Mouse (Mus musculus) hindbrain, embryonic 16.5 days (tissue): Measurements from ENCODE around the gene Crocc2. TPM values are rescaled to one million over a fixed set of nuclear protein-coding genes. Genes with fewer than 3 reads are reported as not detected.
"Not testable (repeated sequence)": the region's sequence is repeated elsewhere in the genome, so short reads cannot be mapped to it uniquely, and the experiment has no call there.

Source experiments
- ATAC-seq: fragments of 200-750 bp; cut with Nextera tagmentation; 2 replicates; pipeline ENCODE4 v1.8.0; 2017; ENCODE audit warnings: moderate TSS enrichment, moderate library complexity
- H3K27ac ChIP-seq: fragments of 300-500 bp; sonication (generic); 2 replicates; pipeline ENCODE4 v1.5.1; 2014; ENCODE audit warnings: low read depth, mild to moderate bottlenecking, control low read depth, low read length, moderate library complexity
- H3K27me3 ChIP-seq: fragments of 300-500 bp; sonication (generic); replicated peaks from 2 replicates; pipeline ENCODE4 v1.6.1; 2014; ENCODE audit warnings: low read length; ENCODE audit not compliant: control insufficient read depth, insufficient read depth
- H3K36me3 ChIP-seq: fragments of 300-500 bp; sonication (generic); 2 replicates; pipeline ENCODE4 v1.6.1; 2014; ENCODE audit warnings: mild to moderate bottlenecking, low read length, moderate library complexity, mixed read lengths; ENCODE audit not compliant: control insufficient read depth, insufficient read depth
- H3K4me1 ChIP-seq: fragments of 300-500 bp; sonication (generic); 2 replicates; pipeline ENCODE4 v1.6.1; 2014; ENCODE audit warnings: low read depth, low read length; ENCODE audit not compliant: control insufficient read depth, insufficient read depth
- H3K4me2 ChIP-seq: fragments of 300-500 bp; sonication (generic); 2 replicates; pipeline ENCODE4 v1.6.1; 2014; ENCODE audit warnings: mild to moderate bottlenecking, low read length, control low read depth, moderate library complexity
- H3K4me3 ChIP-seq: fragments of 300-500 bp; sonication (generic); 2 replicates; pipeline ENCODE4 v1.5.1; 2014; ENCODE audit warnings: mild to moderate bottlenecking, low read length, control low read depth, moderate library complexity
- H3K9ac ChIP-seq: fragments of 300-500 bp; sonication (generic); 2 replicates; pipeline ENCODE4 v1.6.1; 2014; ENCODE audit warnings: low read depth, mild to moderate bottlenecking, control low read depth, low read length, moderate library complexity
- H3K9me3 ChIP-seq: fragments of 300-500 bp; sonication (generic); 2 replicates; pipeline ENCODE4 v1.6.1; 2014; ENCODE audit warnings: mild to moderate bottlenecking, low read length, moderate library complexity; ENCODE audit not compliant: control insufficient read depth
- WGBS: fragments of 180-500 bp; shearing (Covaris S2); extraction: QIAGEN DNeasy Blood & Tissue Kit; methylation state at CpG from one replicate; pipeline ENCODE4 v1.1.7; 2014; 5-methylcytosine and 5-hydroxymethylcytosine counted together
- polyA plus RNA-seq: library from polyadenylated mRNA; unstranded; fragments of >200 nt; fragmentation: Nextera tagmentation; extraction: Ambion mirVana; gene quantifications from 2 replicates; pipeline ENCODE4 v1.2.1, GENCODE M21; 2015

The Crocc2 gene
- polyA plus RNA-seq, 1 experiment from 2014 or later: 0.43 TPM

DNA sequence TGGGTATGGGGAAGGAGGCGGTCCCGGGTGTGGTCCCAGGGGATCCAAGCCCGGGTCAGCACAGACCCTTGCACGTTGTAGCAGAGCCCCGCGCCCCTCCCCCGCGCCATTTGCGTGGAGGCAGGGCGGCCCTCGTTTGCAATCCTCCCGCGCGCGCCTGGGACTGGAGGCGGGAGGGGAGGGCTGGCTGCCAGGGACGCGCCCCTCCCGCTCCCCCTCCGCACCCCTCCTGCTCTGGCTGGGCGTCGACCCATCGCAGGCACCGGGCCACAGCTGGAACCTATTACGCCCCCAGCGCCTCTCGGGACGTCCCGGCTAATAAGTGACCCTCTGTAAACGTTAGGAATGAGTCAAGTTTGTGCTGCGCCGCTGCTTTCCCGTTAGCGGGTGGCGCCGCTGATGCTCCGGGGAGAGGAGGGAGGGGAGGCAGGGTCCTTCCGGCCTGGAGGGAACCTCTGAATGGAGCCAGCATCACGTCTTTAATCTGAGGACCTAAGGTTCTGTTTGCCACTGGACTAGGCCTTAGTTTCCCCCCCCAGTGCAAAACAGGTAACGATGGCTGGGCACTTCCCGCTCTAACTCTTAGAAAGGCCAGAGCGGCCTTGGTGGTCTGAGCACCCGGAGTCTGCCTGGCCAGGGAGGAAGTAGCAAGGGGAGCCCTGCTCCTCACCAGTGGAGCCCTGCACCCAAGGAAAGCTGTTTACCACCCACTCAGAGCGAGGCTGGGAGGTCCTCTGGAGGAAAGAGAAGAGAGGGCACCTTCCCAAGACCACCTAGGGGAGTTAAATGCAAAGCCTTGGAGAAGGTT is 8.2 kb downstream of the Crocc2 start:
- H3K9ac ChIP-seq: peak overlapping the region; percentile 70
- H3K4me2 ChIP-seq: peak overlapping the region; percentile 97
- no peaks in the 10 kb centered on the region for H3K27me3 ChIP-seq
- H3K36me3 ChIP-seq: no peaks in the 10 kb centered on the region
- H3K4me3 ChIP-seq: peak overlapping the region; percentile 48
- no peak overlapping the region for H3K27ac ChIP-seq
- H3K4me1 ChIP-seq: peaks cover 10% of the 10 kb centered on the region
- no peaks in the 10 kb centered on the region for H3K9me3 ChIP-seq
- 4% methylated on average over 37 of the region's 44 CpGs for WGBS
- ATAC-seq: peak; percentile 63

- H3K36me3 ChIP-seq: no peaks in the 10 kb centered on the region
- no peaks in the 10 kb centered on the region; the same call in 1 of the 2 replicates for H3K4me1 ChIP-seq
- H3K9me3 ChIP-seq: no peaks in the 10 kb centered on the region
- no peak overlapping the region for H3K4me3 ChIP-seq
- no peak for ATAC-seq
- H3K9ac ChIP-seq: no peak overlapping the region
- H3K27me3 ChIP-seq: no peaks in the 10 kb centered on the region
- no peak overlapping the region for H3K4me2 ChIP-seq
- 96% methylated on average over 7 of the region's 7 CpGs for WGBS
- no peak overlapping the region for H3K27ac ChIP-seq
These were observed 13.8 kb downstream of the Crocc2 start for GRCm38 (mm10) chr1:93182281-93182680.

GRCm38 (mm10) chr1:93184071-93184828 is 15.7 kb downstream of the Crocc2 start:
- 65% methylated on average over 14 of the region's 14 CpGs for WGBS
- no peaks in the 10 kb centered on the region; the same call in 1 of the 2 replicates for H3K4me1 ChIP-seq
- no peaks in the 10 kb centered on the region for H3K36me3 ChIP-seq
- H3K4me3 ChIP-seq: no peak overlapping the region
- peak; percentile 89 for ATAC-seq
- no peak overlapping the region for H3K4me2 ChIP-seq
- no peaks in the 10 kb centered on the region for H3K9me3 ChIP-seq
- no peak overlapping the region for H3K9ac ChIP-seq
- no peak overlapping the region; the same call in 1 of the 2 replicates for H3K27ac ChIP-seq
- peaks cover 2% of the 10 kb centered on the region; the same call in 1 of the 2 replicates for H3K27me3 ChIP-seq

DNA sequence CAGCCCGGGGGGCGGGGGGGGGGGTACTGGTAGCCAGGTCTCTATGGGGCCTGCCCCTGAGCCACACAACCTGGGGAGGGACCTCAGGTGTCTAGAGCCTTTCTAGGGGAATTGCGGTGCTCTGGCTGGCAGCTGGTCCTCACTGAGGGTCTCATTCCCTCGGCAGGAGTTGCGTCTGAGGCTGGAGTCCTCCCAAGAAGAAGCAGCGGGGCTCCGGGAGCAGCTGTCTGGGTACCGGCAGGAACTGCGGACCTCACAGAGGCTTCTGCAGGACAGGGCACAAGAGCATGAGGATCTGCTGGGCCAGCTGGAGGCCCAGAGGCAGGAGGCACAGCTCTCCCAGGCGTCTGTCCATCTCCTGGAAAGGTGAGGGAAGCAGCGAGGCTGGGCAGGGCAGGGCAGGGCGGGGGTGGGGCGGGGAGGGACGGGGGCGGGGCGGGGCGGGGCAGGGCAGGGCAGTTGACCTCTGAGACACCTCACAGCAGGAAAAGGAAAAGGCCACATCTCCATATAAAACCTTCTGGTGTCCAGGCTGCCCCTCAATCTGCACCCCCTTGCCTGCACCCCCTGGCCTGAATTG is 22.3 kb downstream of the Crocc2 start:
- Histone ChIP-seq H3K27ac (no peak overlapping the region), H3K4me2 (no peak overlapping the region), H3K4me3 (no peak overlapping the region), H3K36me3 (no peaks in the 10 kb centered on the region), H3K9ac (0 out of 2 replicates have a peak overlapping the region, but pooled peaks have one; percentile 19), H3K27me3 (peaks cover 6% of the 10 kb centered on the region), H3K9me3 (no peaks in the 10 kb centered on the region; the same call in 1 of the 2 replicates), H3K4me1 (peaks cover 3% of the 10 kb centered on the region; the same call in 1 of the 2 replicates)
- no peak for ATAC-seq
- 6% methylated on average over 10 of the region's 17 CpGs for WGBS

DNA sequence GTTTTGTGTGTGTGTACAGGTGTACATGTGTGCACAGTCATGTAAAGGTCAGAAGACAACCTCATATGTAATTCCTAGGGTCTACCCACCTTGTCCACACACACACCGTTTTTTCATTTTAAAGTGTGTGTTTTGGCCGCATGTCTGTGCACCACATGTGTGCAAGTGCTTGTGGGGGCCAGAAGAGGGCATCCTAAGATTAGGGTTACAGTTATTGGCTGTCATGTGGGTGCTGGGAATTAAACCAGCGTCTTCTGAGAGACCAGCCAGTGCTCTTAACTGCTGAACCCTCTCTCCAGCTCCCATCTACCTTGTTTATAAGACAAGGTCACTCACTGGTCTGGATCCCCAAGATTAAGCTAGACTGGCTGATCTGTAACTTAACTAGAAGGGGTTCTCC is 26.4 kb downstream of the Crocc2 start:
- Histone ChIP-seq H3K9ac (no peak overlapping the region), H3K27ac (no peak overlapping the region), H3K27me3 (peaks cover 2% of the 10 kb centered on the region; the same call in 1 of the 2 replicates), H3K4me3 (no peak overlapping the region), H3K9me3 (no peaks in the 10 kb centered on the region; the same call in 1 of the 2 replicates), H3K36me3 (no peaks in the 10 kb centered on the region), H3K4me1 (peaks cover 3% of the 10 kb centered on the region; the same call in 1 of the 2 replicates), H3K4me2 (no peak overlapping the region)
- 90% methylated on average over 3 of the region's 3 CpGs for WGBS
- no peak for ATAC-seq

- H3K9ac ChIP-seq, H3K27ac ChIP-seq, H3K27me3 ChIP-seq, H3K4me1 ChIP-seq, H3K36me3 ChIP-seq, ATAC-seq, H3K4me3 ChIP-seq, H3K4me2 ChIP-seq, H3K9me3 ChIP-seq: not testable (repeated sequence)
- WGBS: 77% methylated on average over 2 of the region's 2 CpGs
These were observed 28.9 kb downstream of the Crocc2 start for GRCm38 (mm10) chr1:93197454-93197853.

- Histone ChIP-seq H3K27ac (no peak overlapping the region), H3K4me3 (no peak overlapping the region), H3K9ac (no peak overlapping the region), H3K4me2 (no peak overlapping the region), H3K27me3 (no peaks in the 10 kb centered on the region), H3K36me3 (no peaks in the 10 kb centered on the region), H3K4me1 (no peaks in the 10 kb centered on the region), H3K9me3 (no peaks in the 10 kb centered on the region; the same call in 1 of the 2 replicates)
- WGBS: 86% methylated on average over 3 of the region's 3 CpGs
- no peak for ATAC-seq
These were observed 29.4 kb downstream of the Crocc2 start for GRCm38 (mm10) chr1:93197916-93198315.

DNA sequence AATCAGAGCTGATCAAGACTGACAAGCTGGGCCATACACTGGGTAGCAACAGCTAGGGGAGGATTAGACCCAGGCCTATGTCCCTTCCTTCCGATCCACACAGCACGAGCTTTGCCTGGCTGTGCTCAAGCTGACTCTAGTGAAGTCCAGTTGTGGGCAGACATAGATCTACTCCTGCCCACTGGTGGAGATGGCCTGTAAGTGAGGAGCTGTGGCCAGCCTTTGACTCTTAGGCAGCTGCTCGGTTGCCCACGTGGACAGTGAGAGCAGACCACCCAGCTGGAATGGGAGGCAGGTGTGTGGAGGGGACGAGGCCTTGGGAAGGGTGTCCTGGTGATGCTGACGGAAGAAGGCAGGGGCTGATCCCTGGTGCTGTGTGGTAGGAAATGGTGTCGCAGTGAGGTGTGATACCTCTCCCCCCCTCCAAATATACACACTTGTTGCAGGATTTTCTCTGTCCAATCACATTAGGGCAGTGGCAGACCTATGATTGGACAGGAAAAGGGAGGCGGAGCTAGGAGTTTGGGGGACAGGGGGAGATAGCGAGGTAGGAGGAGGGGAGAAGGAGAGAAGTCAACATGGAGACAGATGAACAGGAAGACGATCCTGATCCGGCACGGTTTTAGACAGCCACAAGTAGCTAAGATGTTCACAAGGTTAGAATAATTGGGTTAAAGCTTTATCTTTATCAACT is 37.9 kb downstream of the Crocc2 start:
- Histone ChIP-seq H3K27me3 (no peaks in the 10 kb centered on the region), H3K9me3 (no peaks in the 10 kb centered on the region), H3K27ac (no peak overlapping the region), H3K4me1 (peaks cover 17% of the 10 kb centered on the region), H3K4me3 (no peak overlapping the region), H3K4me2 (no peak overlapping the region), H3K9ac (no peak overlapping the region), H3K36me3 (no peaks in the 10 kb centered on the region)
- no peak for ATAC-seq
- WGBS: 61% methylated on average over 12 of the region's 12 CpGs
